Mouse (Mus musculus) intestine, embryonic 16.5 days (tissue): ENCODE measurements around the gene Farsa. TPM values are rescaled to one million over a fixed set of nuclear protein-coding genes. Genes with fewer than 3 reads are reported as not detected.

Experiments
- ATAC-seq: fragments of 200-750 bp; cut with Nextera tagmentation; 2 replicates; pipeline ENCODE4 v1.8.0; 2017; ENCODE audit warnings: moderate TSS enrichment, moderate library complexity
- H3K27ac ChIP-seq: fragments of 300-500 bp; sonication (generic); 2 replicates; pipeline ENCODE4 v1.5.1; 2014; ENCODE audit warnings: mild to moderate bottlenecking, low read length
- H3K27me3 ChIP-seq: fragments of 300-500 bp; sonication (generic); replicated peaks from 2 replicates; pipeline ENCODE4 v1.6.1; 2014; ENCODE audit warnings: low read length, control low read depth, mixed read lengths; ENCODE audit not compliant: control insufficient read depth, insufficient read depth
- H3K36me3 ChIP-seq: fragments of 300-500 bp; sonication (generic); 2 replicates; pipeline ENCODE4 v1.6.1; 2014; ENCODE audit warnings: low read length, control low read depth; ENCODE audit not compliant: control insufficient read depth, insufficient read depth
- H3K4me1 ChIP-seq: fragments of 300-500 bp; sonication (generic); 2 replicates; pipeline ENCODE4 v1.6.1; 2014; ENCODE audit warnings: low read length, control low read depth, mixed read lengths; ENCODE audit not compliant: control insufficient read depth, insufficient read depth
- H3K4me2 ChIP-seq: fragments of 300-500 bp; sonication (generic); 2 replicates; pipeline ENCODE4 v1.6.1; 2014; ENCODE audit warnings: low read depth, low read length, control low read depth
- H3K4me3 ChIP-seq: fragments of 300-500 bp; sonication (generic); 2 replicates; pipeline ENCODE4 v1.5.1; 2014; ENCODE audit warnings: mild to moderate bottlenecking, low read length
- H3K9ac ChIP-seq: fragments of 300-500 bp; sonication (generic); 2 replicates; pipeline ENCODE4 v1.6.1; 2014; ENCODE audit warnings: low read depth, low read length
- H3K9me3 ChIP-seq: fragments of 300-500 bp; sonication (generic); 2 replicates; pipeline ENCODE4 v1.6.1; 2016; ENCODE audit warnings: low read length, control low read depth; ENCODE audit not compliant: control insufficient read depth
- WGBS: fragments of 180-500 bp; shearing (Covaris S2); extraction: QIAGEN DNeasy Blood & Tissue Kit; methylation state at CpG from one replicate; pipeline ENCODE4 v1.1.7; 2014; 5-methylcytosine and 5-hydroxymethylcytosine counted together
- polyA plus RNA-seq: library from polyadenylated mRNA; unstranded; fragments of >200 nt; fragmentation: Nextera tagmentation; extraction: Ambion mirVana; gene quantifications from 2 replicates; pipeline ENCODE4 v1.2.1, GENCODE M21; 2015

Farsa gene
- polyA plus RNA-seq, 1 experiment from 2014 or later = 91.7 TPM

GRCm38 (mm10) chr8:84892993-84893708, 36.4 kb downstream of the Farsa start:
- no peaks in the 10 kb centered on the region for H3K9me3 ChIP-seq
- no peaks in the 10 kb centered on the region for H3K4me1 ChIP-seq
- H3K9ac ChIP-seq = peak overlapping the region; percentile 77
- H3K4me3 ChIP-seq = peak overlapping the region; percentile 83
- peak overlapping the region; percentile 72 for H3K4me2 ChIP-seq
- no peaks in the 10 kb centered on the region for H3K27me3 ChIP-seq
- WGBS = 9% methylated on average over 31 of the region's 31 CpGs
- no peaks in the 10 kb centered on the region for H3K36me3 ChIP-seq
- H3K27ac ChIP-seq = no peak overlapping the region; the same call in 1 of the 2 replicates
- ATAC-seq = peak; percentile 53

- 0% methylated on average over 11 of the region's 11 CpGs for WGBS
- H3K27ac ChIP-seq = no peak within 1 kb of the TSS; the same call in 1 of the 2 replicates
These were observed 36.9 kb downstream of the Farsa start, which contains the start of gene Gcdh for GRCm38 (mm10) chr8:84893709-84894134. Gene Gcdh, minus strand, starts transcription at chr8:84893921.

DNA sequence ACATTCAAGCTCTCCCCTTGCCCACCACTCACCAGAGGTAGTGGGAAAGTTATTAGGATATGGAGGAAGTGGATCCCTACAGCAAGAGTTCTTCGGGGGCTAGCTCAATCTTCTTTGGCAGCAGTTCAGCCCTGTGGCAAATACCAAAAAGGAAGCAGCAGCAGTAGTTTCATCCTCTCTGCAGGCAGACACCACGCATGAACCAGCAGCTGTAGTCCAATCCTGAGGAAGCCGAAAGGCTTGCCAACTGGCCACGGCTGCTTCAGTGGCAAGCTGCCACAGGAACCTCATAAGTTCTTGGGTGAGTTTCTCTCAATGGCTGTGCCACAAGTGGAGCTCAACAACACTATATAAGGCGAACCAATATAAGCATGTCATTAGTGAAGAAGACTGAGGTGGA, 39.2 kb downstream of the Farsa start:
- H3K27me3 ChIP-seq = no peaks in the 10 kb centered on the region
- H3K36me3 ChIP-seq = no peaks in the 10 kb centered on the region
- H3K27ac ChIP-seq = no peak overlapping the region
- H3K4me2 ChIP-seq = no peak overlapping the region
- WGBS = 92% methylated on average over 5 of the region's 5 CpGs
- H3K9ac ChIP-seq = no peak overlapping the region
- ATAC-seq = no peak
- H3K4me1 ChIP-seq = no peaks in the 10 kb centered on the region
- no peaks in the 10 kb centered on the region for H3K9me3 ChIP-seq
- H3K4me3 ChIP-seq = no peak overlapping the region

More at GRCm38 (mm10) chr8:84893709-84894134, 36.9 kb downstream of the Farsa start, which contains the start of gene Gcdh:
- Histone ChIP-seq H3K36me3 (no peaks in the 10 kb centered on the region), H3K4me2 (peak within 1 kb of the TSS; percentile 72), H3K4me3 (peak within 1 kb of the TSS; percentile 83), H3K9me3 (no peaks in the 10 kb centered on the region), H3K27me3 (no peaks in the 10 kb centered on the region), H3K9ac (peak within 1 kb of the TSS; percentile 77), H3K4me1 (no peaks in the 10 kb centered on the region)
- peak; percentile 100 for ATAC-seq

GRCm38 (mm10) chr8:84901071-84901470, 44.3 kb downstream of the Farsa start:
- ATAC-seq = no peak
- WGBS = 68% methylated on average over 4 of the region's 4 CpGs

DNA sequence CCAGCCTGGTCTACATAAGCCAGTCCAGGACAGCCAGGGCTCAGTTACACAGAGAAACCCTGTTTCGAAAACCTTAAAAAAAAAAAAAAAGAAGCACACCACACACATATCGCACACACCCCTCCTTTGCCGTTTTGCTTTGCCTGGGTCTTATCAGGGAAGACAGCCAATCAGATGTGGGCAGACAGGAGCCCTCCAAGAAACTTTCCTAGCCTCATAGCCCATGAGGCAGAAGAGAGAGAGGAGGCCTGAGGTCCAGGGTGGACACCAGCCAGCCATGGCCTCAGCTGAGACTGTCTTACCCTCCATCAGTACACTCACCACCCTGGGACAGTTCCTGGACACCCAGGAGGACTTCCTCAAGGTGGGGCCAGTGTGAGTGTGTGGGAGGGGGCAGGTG, 45.0 kb downstream of the Farsa start, which contains the start of gene Klf1:
Gene Klf1 (plus strand): TSS at position 177 of the 400 bp plus-strand sequence.
- no peak for ATAC-seq
- WGBS = 65% methylated on average over 3 of the region's 3 CpGs
- Histone ChIP-seq H3K4me2 (peak within 1 kb of the TSS; percentile 98), H3K36me3 (no peaks in the 10 kb centered on the region), H3K27me3 (no peaks in the 10 kb centered on the region), H3K9me3 (no peaks in the 10 kb centered on the region), H3K9ac (peak within 1 kb of the TSS; percentile 93), H3K27ac (peak within 1 kb of the TSS; percentile 86), H3K4me3 (peak within 1 kb of the TSS; percentile 78), H3K4me1 (0 out of 2 replicates have a peak, but pooled peaks cover 3% of the 10 kb centered on the region)

More at GRCm38 (mm10) chr8:84901071-84901470, 44.3 kb downstream of the Farsa start:
- no peak overlapping the region for H3K27ac ChIP-seq
- 0 out of 2 replicates have a peak, but pooled peaks cover 3% of the 10 kb centered on the region for H3K4me1 ChIP-seq
- no peaks in the 10 kb centered on the region for H3K36me3 ChIP-seq
- no peaks in the 10 kb centered on the region for H3K9me3 ChIP-seq
- no peak overlapping the region for H3K9ac ChIP-seq
- no peaks in the 10 kb centered on the region for H3K27me3 ChIP-seq
- no peak overlapping the region for H3K4me2 ChIP-seq
- H3K4me3 ChIP-seq = no peak overlapping the region

DNA sequence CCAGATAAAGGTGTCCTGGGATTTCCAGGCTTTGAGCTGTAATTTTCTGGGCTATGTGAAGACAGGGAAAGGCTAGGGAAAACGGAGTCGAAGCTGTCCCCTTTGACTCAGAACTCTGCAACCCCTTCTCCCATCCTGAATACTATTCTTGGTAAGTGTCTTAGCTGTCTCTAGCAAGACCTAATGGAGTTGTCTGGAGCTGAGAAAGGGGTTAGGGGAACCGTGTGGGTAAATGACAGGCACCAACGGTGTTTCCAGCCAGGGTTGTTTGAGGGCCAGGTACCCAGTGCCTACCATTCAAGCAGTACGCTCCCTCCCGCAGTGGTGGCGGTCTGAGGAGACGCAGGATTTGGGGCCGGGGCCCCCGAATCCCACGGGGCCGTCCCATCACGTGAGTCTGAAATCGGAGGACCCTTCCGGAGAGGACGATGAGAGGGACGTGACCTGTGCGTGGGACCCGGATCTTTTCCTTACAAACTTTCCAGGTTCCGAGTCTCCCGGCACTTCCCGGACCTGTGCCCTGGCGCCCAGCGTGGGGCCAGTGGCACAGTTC, 45.7 kb downstream of the Farsa start:
- H3K27me3 ChIP-seq = no peaks in the 10 kb centered on the region
- H3K4me1 ChIP-seq = 0 out of 2 replicates have a peak, but pooled peaks cover 3% of the 10 kb centered on the region
- H3K36me3 ChIP-seq = no peaks in the 10 kb centered on the region
- peak; percentile 8 for ATAC-seq
- H3K9ac ChIP-seq = peak overlapping the region; percentile 93
- peak overlapping the region; percentile 78 for H3K4me3 ChIP-seq
- peak overlapping the region; percentile 98 for H3K4me2 ChIP-seq
- H3K27ac ChIP-seq = peak overlapping the region; percentile 86
- 3% methylated on average over 24 of the region's 24 CpGs for WGBS
- no peaks in the 10 kb centered on the region for H3K9me3 ChIP-seq

DNA sequence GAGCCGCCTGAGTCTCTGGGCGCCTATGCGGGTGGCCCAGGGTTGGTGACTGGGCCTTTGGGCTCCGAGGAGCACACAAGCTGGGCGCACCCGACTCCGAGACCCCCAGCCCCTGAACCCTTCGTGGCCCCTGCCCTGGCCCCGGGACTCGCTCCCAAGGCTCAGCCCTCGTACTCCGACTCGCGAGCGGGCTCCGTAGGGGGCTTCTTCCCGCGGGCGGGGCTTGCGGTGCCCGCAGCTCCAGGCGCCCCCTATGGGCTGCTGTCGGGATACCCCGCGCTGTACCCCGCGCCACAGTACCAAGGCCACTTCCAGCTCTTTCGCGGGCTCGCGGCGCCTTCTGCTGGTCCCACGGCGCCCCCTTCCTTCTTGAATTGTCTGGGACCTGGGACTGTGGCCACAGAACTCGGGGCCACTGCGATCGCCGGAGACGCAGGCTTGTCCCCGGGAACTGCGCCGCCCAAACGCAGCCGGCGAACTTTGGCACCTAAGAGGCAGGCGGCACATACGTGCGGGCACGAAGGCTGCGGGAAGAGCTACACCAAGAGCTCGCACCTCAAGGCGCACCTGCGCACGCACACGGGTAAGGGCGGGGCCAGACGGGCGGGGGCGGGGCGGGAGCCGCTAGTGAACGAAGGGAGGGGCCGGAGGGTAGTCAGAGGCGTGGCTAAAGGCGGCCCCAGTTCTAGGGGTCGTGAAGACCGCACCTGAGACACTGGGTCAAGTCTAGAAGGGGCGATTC, 46.3 kb downstream of the Farsa start:
- ATAC-seq = peak; percentile 94
- under 1% methylated on average over 67 of the region's 68 CpGs for WGBS
- peak overlapping the region; percentile 78 for H3K4me3 ChIP-seq
- no peaks in the 10 kb centered on the region for H3K27me3 ChIP-seq
- H3K27ac ChIP-seq = peak overlapping the region; percentile 86
- H3K9ac ChIP-seq = peak overlapping the region; percentile 93
- no peaks in the 10 kb centered on the region for H3K36me3 ChIP-seq
- H3K4me1 ChIP-seq = 0 out of 2 replicates have a peak, but pooled peaks cover 3% of the 10 kb centered on the region
- peak overlapping the region; percentile 98 for H3K4me2 ChIP-seq
- H3K9me3 ChIP-seq = no peaks in the 10 kb centered on the region

- Histone ChIP-seq H3K27me3 (peaks cover 2% of the 10 kb centered on the region; the same call in 1 of the 2 replicates), H3K36me3 (no peaks in the 10 kb centered on the region), H3K27ac (no peak overlapping the region), H3K4me1 (peaks cover 7% of the 10 kb centered on the region; the same call in 1 of the 2 replicates), H3K9me3 (no peaks in the 10 kb centered on the region), H3K4me3 (no peak overlapping the region), H3K9ac (no peak overlapping the region), H3K4me2 (no peak overlapping the region)
- ATAC-seq = no peak
- 91% methylated on average over 7 of the region's 7 CpGs for WGBS
These were observed 47.6 kb downstream of the Farsa start for GRCm38 (mm10) chr8:84904351-84904750.

GRCm38 (mm10) chr8:84907037-84907436, 50.2 kb downstream of the Farsa start:
- 91% methylated on average over 9 of the region's 9 CpGs for WGBS
- no peak overlapping the region for H3K27ac ChIP-seq

More at GRCm38 (mm10) chr8:84907037-84907436, 50.2 kb downstream of the Farsa start:
- Histone ChIP-seq H3K27me3 (peaks cover 11% of the 10 kb centered on the region), H3K9ac (no peak overlapping the region), H3K4me1 (peaks cover 5% of the 10 kb centered on the region; the same call in 1 of the 2 replicates), H3K4me3 (no peak overlapping the region), H3K9me3 (no peaks in the 10 kb centered on the region), H3K36me3 (no peaks in the 10 kb centered on the region), H3K4me2 (no peak overlapping the region)
- ATAC-seq = no peak
